Mouse (Mus musculus) cortical plate, adult 2 months (tissue): ENCODE results near the gene Ccn2.

Experiments
- CTCF ChIP-seq: fragments of 200-500 bp; IDR thresholded peaks from 2 replicates; pipeline ENCODE4 v1.5.1; 2011; ENCODE audit warnings: mild to moderate bottlenecking, control low read depth, low read length; ENCODE audit not compliant: insufficient read depth; ENCODE audit errors: extremely low read depth
- POLR2A ChIP-seq: fragments of 200-500 bp; IDR thresholded peaks from 2 replicates; pipeline ENCODE4 v1.6.1; 2011; ENCODE audit warnings: mild to moderate bottlenecking, low read length, control low read depth; ENCODE audit not compliant: insufficient read depth; ENCODE audit errors: extremely low read depth

- TF ChIP-seq CTCF (no peak), POLR2A (no peak)
These were observed 43.2 kb downstream of the Ccn2 start for GRCm38 (mm10) chr10:24638306-24639070.
